Mouse (Mus musculus): ENCODE results near the gene Sec14l4. TPM values are rescaled to one million over a fixed set of nuclear protein-coding genes. Genes with fewer than 3 reads are reported as not detected.

Sec14l4 gene
- polyA plus RNA-seq (2012; rRNA removed): 0.07 and 0.22 TPM in 2 replicates

- Histone ChIP-seq H3K27me3 (ENCODE audit: control insufficient read depth, insufficient read depth, low read length) (no peaks in the 10 kb centered on the region), H3K4me3 (ENCODE audit: extremely low read depth, insufficient read depth, insufficient read length) (no peak within 1 kb of the TSS), H3K4me1 (ENCODE audit: control insufficient read depth, insufficient read depth, insufficient read length) (no peaks in the 10 kb centered on the region), H3K27ac (ENCODE audit: insufficient read depth, low read length) (no peak within 1 kb of the TSS), H3K36me3 (ENCODE audit: control insufficient read depth, insufficient read depth, low read length) (no peaks in the 10 kb centered on the region)
- TF ChIP-seq POLR2A (IDR thresholded peaks at IDR 0.05; ENCODE audit: low read depth, low read length): no peak
- no peak for TF ChIP-seq CTCF (IDR thresholded peaks at IDR 0.05; ENCODE audit: extremely low read depth, insufficient read depth, insufficient read length, insufficient replicate concordance)
- WGBS: 86% methylated on average over 16 of the region's 16 CpGs
- DNase-seq (ENCODE audit: low read depth in 1 of 2, low spot score in 2 of 2): no peak
Measured at GRCm38 (mm10) chr11:4031126-4031941, at the start of gene Sec14l4. Gene Sec14l4 (plus strand): TSS chr11:4031462.

DNA sequence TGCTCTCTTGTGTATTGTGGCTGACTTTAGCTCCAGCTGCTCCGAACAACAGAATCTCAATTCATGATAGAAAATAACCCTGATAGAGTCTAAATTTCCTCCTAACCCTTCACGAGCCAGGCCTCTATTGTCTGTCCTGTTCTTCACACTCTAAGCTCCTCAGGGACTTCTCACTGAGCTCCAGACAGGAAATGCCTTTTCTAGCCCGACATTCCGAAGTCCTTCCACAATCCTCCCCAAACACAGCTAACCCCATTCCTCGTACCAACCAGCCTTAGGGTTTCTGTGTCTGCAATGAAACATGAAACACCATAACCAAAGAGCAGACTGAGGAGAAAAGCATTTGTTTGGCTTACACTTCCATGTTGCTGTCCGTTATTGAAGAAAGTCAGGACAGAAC lies 49.7 kb upstream of the Sec14l4 start:
- Histone ChIP-seq H3K36me3 (ENCODE audit: control insufficient read depth, insufficient read depth, low read length) (peaks cover 21% of the 10 kb centered on the region), H3K4me3 (ENCODE audit: extremely low read depth, insufficient read depth, insufficient read length) (no peak overlapping the region), H3K27ac (ENCODE audit: insufficient read depth, low read length) (no peak overlapping the region), H3K4me1 (ENCODE audit: control insufficient read depth, insufficient read depth, insufficient read length) (no peaks in the 10 kb centered on the region), H3K27me3 (ENCODE audit: control insufficient read depth, insufficient read depth, low read length) (peaks cover 4% of the 10 kb centered on the region; the same call in 1 of the 2 replicates)
- DNase-seq (ENCODE audit: low read depth in 1 of 2, low spot score in 2 of 2): no peak
- no peak for TF ChIP-seq CTCF (IDR thresholded peaks at IDR 0.05; ENCODE audit: extremely low read depth, insufficient read depth, insufficient read length, insufficient replicate concordance)
- no peak for TF ChIP-seq POLR2A (IDR thresholded peaks at IDR 0.05; ENCODE audit: low read depth, low read length)
- WGBS: 60% methylated on average over 6 of the region's 6 CpGs

DNA sequence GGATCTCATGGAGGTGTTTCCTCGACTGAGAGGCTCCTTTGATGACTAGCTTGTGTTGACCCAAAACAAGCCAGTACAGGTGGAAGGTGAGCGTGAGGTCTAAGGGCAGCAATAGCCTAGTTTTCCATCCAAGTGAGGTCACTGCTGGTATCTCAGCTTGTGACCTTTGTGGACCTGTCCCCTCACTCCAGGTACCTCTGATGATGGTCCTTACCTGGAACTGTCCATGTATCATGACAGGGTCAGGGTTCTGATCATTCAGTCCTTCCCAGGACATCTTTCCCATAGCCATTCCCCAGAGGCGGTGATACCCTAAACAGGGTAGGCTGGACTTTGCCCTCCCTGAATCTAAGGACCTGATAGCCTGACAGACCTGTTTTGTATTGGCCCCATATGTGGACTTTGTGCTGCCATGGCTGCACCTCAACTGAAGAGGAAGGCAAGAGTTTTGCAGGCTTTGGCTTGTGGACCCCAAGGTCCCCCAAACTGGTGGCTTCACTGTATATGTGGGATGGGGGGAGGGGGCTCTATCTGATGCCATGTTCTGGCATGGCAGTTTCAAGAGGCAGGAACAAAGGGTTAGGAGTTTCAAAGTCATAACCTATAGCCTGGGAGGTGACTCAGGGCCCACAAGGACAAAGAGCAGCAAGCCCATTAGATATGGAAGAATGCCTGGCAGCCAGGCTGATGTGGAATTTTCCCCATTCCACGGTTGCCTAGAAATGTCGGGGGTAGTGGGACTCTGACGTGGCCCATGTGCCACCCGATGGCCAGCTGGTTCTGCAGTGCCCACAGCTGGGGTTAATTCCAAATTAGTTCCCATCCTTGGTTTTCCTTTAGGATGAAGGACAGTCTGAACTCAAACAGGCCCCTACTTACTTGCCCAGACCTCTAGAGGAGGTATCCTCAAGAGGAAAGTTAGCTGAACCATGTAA lies 48.7 kb upstream of the Sec14l4 start:
- H3K27me3 ChIP-seq (ENCODE audit: control insufficient read depth, insufficient read depth, low read length): peaks cover 4% of the 10 kb centered on the region; the same call in 1 of the 2 replicates
- peaks cover 18% of the 10 kb centered on the region for H3K36me3 ChIP-seq (ENCODE audit: control insufficient read depth, insufficient read depth, low read length)
- no peak for DNase-seq (ENCODE audit: low read depth in 1 of 2, low spot score in 2 of 2)
- no peaks in the 10 kb centered on the region for H3K4me1 ChIP-seq (ENCODE audit: control insufficient read depth, insufficient read depth, insufficient read length)
- TF ChIP-seq POLR2A (IDR thresholded peaks at IDR 0.05; ENCODE audit: low read depth, low read length) (no peak), CTCF (IDR thresholded peaks at IDR 0.05; ENCODE audit: extremely low read depth, insufficient read depth, insufficient read length, insufficient replicate concordance) (no peak)
- whole genome bisulfite sequencing: 68% methylated on average over 7 of the region's 7 CpGs
- no peak overlapping the region for H3K27ac ChIP-seq (ENCODE audit: insufficient read depth, low read length)
- H3K4me3 ChIP-seq (ENCODE audit: extremely low read depth, insufficient read depth, insufficient read length): no peak overlapping the region

DNA sequence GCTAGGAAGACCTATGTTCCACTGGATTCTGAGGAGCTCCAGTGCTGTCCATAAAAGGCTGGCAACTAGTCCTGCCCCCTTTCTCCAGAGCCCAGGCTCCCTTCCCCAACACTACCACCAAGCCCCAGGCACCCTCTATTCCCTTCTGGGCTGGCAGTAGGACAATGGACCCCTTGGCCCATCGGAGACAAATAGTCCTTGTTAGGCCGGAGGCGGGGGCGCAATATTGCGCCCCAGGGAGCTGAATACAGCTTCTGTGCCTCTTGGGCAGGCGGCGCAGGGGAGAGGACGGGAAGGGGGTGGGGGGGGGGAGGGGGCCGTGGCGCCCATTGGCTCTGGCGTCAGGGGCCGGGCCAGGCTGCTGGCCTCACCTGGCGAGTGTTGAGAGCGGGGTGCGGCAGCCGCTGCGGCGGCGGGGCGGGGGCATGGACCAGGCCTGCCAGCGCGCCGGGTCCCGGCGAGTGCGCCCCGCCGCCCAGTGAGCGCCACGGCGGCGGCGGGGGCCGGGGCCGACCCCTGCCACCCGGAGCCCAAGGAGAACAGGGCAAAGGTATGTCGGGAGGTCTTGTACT lies 47.9 kb upstream of the Sec14l4 start, which contains the start of gene Gal3st1:
TSS of gene Gal3st1 (plus strand) at position 346 of the 572 bp plus-strand sequence.
- WGBS: 7% methylated on average over 30 of the region's 37 CpGs
- TF ChIP-seq CTCF (IDR thresholded peaks at IDR 0.05; ENCODE audit: extremely low read depth, insufficient read depth, insufficient read length, insufficient replicate concordance) (no peak), POLR2A (IDR thresholded peaks at IDR 0.05; ENCODE audit: low read depth, low read length) (no peak)
- peaks cover 4% of the 10 kb centered on the region; the same call in 1 of the 2 replicates for H3K27me3 ChIP-seq (ENCODE audit: control insufficient read depth, insufficient read depth, low read length)
- H3K36me3 ChIP-seq (ENCODE audit: control insufficient read depth, insufficient read depth, low read length): peaks cover 9% of the 10 kb centered on the region
- no peak within 1 kb of the TSS for H3K27ac ChIP-seq (ENCODE audit: insufficient read depth, low read length)
- H3K4me3 ChIP-seq (ENCODE audit: extremely low read depth, insufficient read depth, insufficient read length): no peak within 1 kb of the TSS
- no peaks in the 10 kb centered on the region for H3K4me1 ChIP-seq (ENCODE audit: control insufficient read depth, insufficient read depth, insufficient read length)
- no peak for DNase-seq (ENCODE audit: low read depth in 1 of 2, low spot score in 2 of 2)

DNA sequence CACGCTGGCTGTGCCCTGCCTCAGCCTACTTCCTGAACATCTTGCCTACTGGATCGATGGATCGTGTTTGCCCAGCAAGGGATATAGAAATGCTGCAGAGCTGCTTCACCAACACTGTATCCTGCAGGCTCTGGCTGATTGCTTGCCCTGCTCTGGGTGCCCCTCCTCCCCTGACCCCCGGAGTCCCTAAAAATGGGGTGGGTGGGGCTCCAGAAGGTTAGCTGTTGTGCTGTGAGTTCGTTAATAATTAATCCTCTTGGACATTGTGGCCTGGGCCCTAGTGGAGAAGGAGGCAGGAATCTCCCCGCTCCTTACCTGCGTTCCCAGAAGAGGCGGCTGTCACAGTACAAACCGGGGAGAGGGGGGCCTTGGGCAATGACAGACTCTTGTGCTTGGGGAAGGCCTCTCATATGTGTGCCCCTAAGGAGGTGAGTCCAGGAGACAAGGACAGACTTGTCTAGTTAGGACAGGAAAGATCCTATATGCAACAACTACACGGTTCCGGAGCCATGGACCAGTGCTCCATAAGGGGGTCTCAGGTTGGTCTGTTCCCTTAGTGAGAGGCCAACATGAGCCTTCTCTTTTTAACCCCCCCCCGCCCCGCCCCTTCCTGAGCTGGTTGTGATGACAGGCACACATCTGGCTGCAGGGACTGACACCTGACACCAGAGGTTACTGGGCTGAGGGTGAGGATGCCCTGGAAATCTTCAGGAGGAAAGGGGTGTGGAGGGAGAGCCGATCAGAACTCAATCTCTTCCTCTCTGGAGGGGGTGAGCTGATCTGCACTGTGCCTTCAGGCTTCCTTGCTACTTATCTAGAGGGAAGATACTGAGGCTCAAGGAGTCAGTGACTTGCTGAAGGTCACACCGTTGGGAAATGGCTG lies 47.2 kb upstream of the Sec14l4 start:
- Histone ChIP-seq H3K27me3 (ENCODE audit: control insufficient read depth, insufficient read depth, low read length) (peaks cover 4% of the 10 kb centered on the region; the same call in 1 of the 2 replicates), H3K4me3 (ENCODE audit: extremely low read depth, insufficient read depth, insufficient read length) (no peak overlapping the region), H3K36me3 (ENCODE audit: control insufficient read depth, insufficient read depth, low read length) (peaks cover 5% of the 10 kb centered on the region), H3K27ac (ENCODE audit: insufficient read depth, low read length) (no peak overlapping the region), H3K4me1 (ENCODE audit: control insufficient read depth, insufficient read depth, insufficient read length) (no peaks in the 10 kb centered on the region)
- TF ChIP-seq POLR2A (IDR thresholded peaks at IDR 0.05; ENCODE audit: low read depth, low read length): no peak
- TF ChIP-seq CTCF (IDR thresholded peaks at IDR 0.05; ENCODE audit: extremely low read depth, insufficient read depth, insufficient read length, insufficient replicate concordance): no peak
- WGBS: 17% methylated on average over 15 of the region's 15 CpGs
- DNase-seq (ENCODE audit: low read depth in 1 of 2, low spot score in 2 of 2): no peak

- Histone ChIP-seq H3K27ac (ENCODE audit: insufficient read depth, low read length) (no peak overlapping the region), H3K27me3 (ENCODE audit: control insufficient read depth, insufficient read depth, low read length) (peaks cover 3% of the 10 kb centered on the region; the same call in 1 of the 2 replicates), H3K4me1 (ENCODE audit: control insufficient read depth, insufficient read depth, insufficient read length) (no peaks in the 10 kb centered on the region), H3K4me3 (ENCODE audit: extremely low read depth, insufficient read depth, insufficient read length) (no peak overlapping the region), H3K36me3 (ENCODE audit: control insufficient read depth, insufficient read depth, low read length) (no peaks in the 10 kb centered on the region)
- TF ChIP-seq CTCF (IDR thresholded peaks at IDR 0.05; ENCODE audit: extremely low read depth, insufficient read depth, insufficient read length, insufficient replicate concordance): no peak
- no peak for TF ChIP-seq POLR2A (IDR thresholded peaks at IDR 0.05; ENCODE audit: low read depth, low read length)
- WGBS: 73% methylated on average over 3 of the region's 3 CpGs
- DNase-seq (ENCODE audit: low read depth in 1 of 2, low spot score in 2 of 2): no peak
Measured at GRCm38 (mm10) chr11:3989748-3990147, 41.5 kb upstream of the Sec14l4 start.

Data from spleen, adult 2 months (tissue).